In the genomic region with DNA sequence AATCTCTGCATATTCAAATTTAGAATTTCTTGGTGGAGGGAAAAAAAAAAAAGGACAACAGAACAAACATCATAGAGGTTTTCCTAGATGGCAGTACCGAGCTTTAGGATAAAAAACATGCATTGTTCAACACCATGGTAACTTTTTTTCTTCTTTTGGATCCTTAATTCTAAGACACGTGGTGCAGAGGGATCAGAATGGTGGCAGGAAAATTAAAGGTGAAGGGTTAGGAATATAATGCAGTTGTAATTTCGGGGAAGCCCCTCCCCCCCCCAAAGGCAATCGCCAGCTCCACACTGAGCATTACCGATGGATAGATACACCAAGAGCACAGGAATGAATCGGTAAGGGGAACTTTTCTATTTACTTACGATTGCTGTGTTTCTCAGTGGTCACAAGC, we compare ENCODE assay signal across 8 mouse cellular contexts. TPM values are rescaled to one million over a fixed set of nuclear protein-coding genes. Genes with fewer than 3 reads are reported as not detected.
DNase-seq lines count a peak whose midpoint lies in the region; ATAC-seq lines count a peak whose summit lies in the region.

No protein-coding gene starts in this region.

- peak overlapping the region; percentile 79 for H3K9ac ChIP-seq in lung, embryonic 15.5 days
- peak overlapping the region; percentile 79 for H3K9ac ChIP-seq in forebrain, embryonic 15.5 days (replicated peaks)
- H3K9ac ChIP-seq in limb, embryonic 15.5 days, result peak overlapping the region; percentile 91
- H3K9ac ChIP-seq in stomach, embryonic 16.5 days (ENCODE audit: low read length), result peak overlapping the region; percentile 93

- H3K4me1 ChIP-seq in lung, embryonic 15.5 days, result peaks cover 30% of the 10 kb centered on the region
- peaks cover 41% of the 10 kb centered on the region for H3K4me1 ChIP-seq in forebrain, embryonic 15.5 days
- peaks cover 22% of the 10 kb centered on the region for H3K4me1 ChIP-seq in limb, embryonic 15.5 days
- H3K4me1 ChIP-seq in stomach, embryonic 16.5 days (ENCODE audit: control insufficient read depth, insufficient read depth, low read length), result peaks cover 5% of the 10 kb centered on the region; the same call in 1 of the 2 replicates

- no peak for ATAC-seq in lung, embryonic 15.5 days (ENCODE audit: borderline replicate concordance, extremely low read depth, low FRiP score, low TSS enrichment)
- no peak for ATAC-seq in forebrain, embryonic 15.5 days (replicated peaks)
- ATAC-seq in limb, embryonic 15.5 days (ENCODE audit: insufficient number of reproducible peaks, low FRiP score, low TSS enrichment, low read depth), result no peak
- no peak for ATAC-seq in stomach, embryonic 16.5 days (ENCODE audit: insufficient read depth, low FRiP score)

- peak overlapping the region; percentile 63 for H3K4me3 ChIP-seq in lung, embryonic 15.5 days
- peak overlapping the region; percentile 72 for H3K4me3 ChIP-seq in forebrain, embryonic 15.5 days
- H3K4me3 ChIP-seq in limb, embryonic 15.5 days, result peak overlapping the region; percentile 82
- peak overlapping the region; percentile 73 for H3K4me3 ChIP-seq in stomach, embryonic 16.5 days (replicated peaks; ENCODE audit: low read length)

- no peak for DNase-seq in lung, postnatal 14 days
- no peak for DNase-seq in gastrocnemius, adult 18-20 months (ENCODE audit: low spot score)
- DNase-seq in right cerebral cortex, adult 18-20 months, result no peak
- no peak for DNase-seq in thymus, postnatal 0 days (ENCODE audit: low spot score)

- WGBS in lung, embryonic 15.5 days, result 2% methylated on average over 7 of the region's 7 CpGs
- under 1% methylated on average over 7 of the region's 7 CpGs for WGBS in forebrain, embryonic 15.5 days
- 1% methylated on average over 7 of the region's 7 CpGs for WGBS in limb, embryonic 15.5 days
- 3% methylated on average over 7 of the region's 7 CpGs for WGBS in stomach, embryonic 16.5 days

- H3K36me3 ChIP-seq in lung, embryonic 15.5 days, result no peaks in the 10 kb centered on the region
- no peaks in the 10 kb centered on the region for H3K36me3 ChIP-seq in forebrain, embryonic 15.5 days
- H3K36me3 ChIP-seq in limb, embryonic 15.5 days, result no peaks in the 10 kb centered on the region
- H3K36me3 ChIP-seq in stomach, embryonic 16.5 days (ENCODE audit: control insufficient read depth, insufficient read depth, low read length), result no peaks in the 10 kb centered on the region

- peaks cover 60% of the 10 kb centered on the region for H3K27me3 ChIP-seq in lung, embryonic 15.5 days
- H3K27me3 ChIP-seq in forebrain, embryonic 15.5 days, result no peaks in the 10 kb centered on the region
- no peaks in the 10 kb centered on the region for H3K27me3 ChIP-seq in limb, embryonic 15.5 days
- H3K27me3 ChIP-seq in stomach, embryonic 16.5 days (ENCODE audit: control insufficient read depth, insufficient read depth, low read length), result peaks cover 17% of the 10 kb centered on the region

- H3K9me3 ChIP-seq in lung, embryonic 15.5 days, result no peaks in the 10 kb centered on the region
- no peaks in the 10 kb centered on the region for H3K9me3 ChIP-seq in forebrain, embryonic 15.5 days
- H3K9me3 ChIP-seq in limb, embryonic 15.5 days, result no peaks in the 10 kb centered on the region
- H3K9me3 ChIP-seq in stomach, embryonic 16.5 days (replicated peaks; ENCODE audit: control insufficient read depth, low read length), result no peaks in the 10 kb centered on the region

- H3K4me2 ChIP-seq in lung, embryonic 15.5 days, result peak overlapping the region; percentile 92
- H3K4me2 ChIP-seq in forebrain, embryonic 15.5 days (replicated peaks), result peak overlapping the region; percentile 94
- peak overlapping the region; percentile 47 for H3K4me2 ChIP-seq in limb, embryonic 15.5 days
- peak overlapping the region; percentile 90 for H3K4me2 ChIP-seq in stomach, embryonic 16.5 days (ENCODE audit: low read depth, low read length)

- H3K27ac ChIP-seq in lung, embryonic 15.5 days, result no peak overlapping the region
- H3K27ac ChIP-seq in forebrain, embryonic 15.5 days (replicated peaks), result peak overlapping the region; percentile 94; the same call in 1 of the 2 replicates
- H3K27ac ChIP-seq in limb, embryonic 15.5 days, result peak overlapping the region; percentile 100
- peak overlapping the region; percentile 98 for H3K27ac ChIP-seq in stomach, embryonic 16.5 days (ENCODE audit: low read length)

RNA-seq across cellular contexts. Expression of gene Gas1, which starts 2.2 kb away (rescaled TPM):
- 24.4 and 25.2 TPM in 2 replicates for polyA plus RNA-seq in lung, embryonic 15.5 days (2015; fragmentation: Nextera tagmentation; extraction: Ambion mirVana)
- polyA plus RNA-seq in forebrain, embryonic 15.5 days (2015; fragmentation: Nextera tagmentation; extraction: Ambion mirVana), result 37.8 and 44.9 TPM in 2 replicates
- polyA plus RNA-seq in limb, embryonic 15.5 days (2015; fragmentation: Nextera tagmentation; extraction: Ambion mirVana), result 233 and 299 TPM in 2 replicates
- 24.0 and 35.4 TPM in 2 replicates for polyA plus RNA-seq in stomach, embryonic 16.5 days (2015; fragmentation: Nextera tagmentation; extraction: Ambion mirVana)
- total RNA-seq in gastrocnemius, adult 18-20 months (2021), result 10 to 100 TPM; 10.5 to 12.5 TPM
- polyA plus RNA-seq in thymus, postnatal 0 days (2015; fragmentation: Nextera tagmentation; extraction: Ambion mirVana), result 10.6 and 12.7 TPM in 2 replicates
